Mouse (Mus musculus) mesoderm, embryonic 11.5 days (tissue): ENCODE results near the gene Mboat2.
A peak's percentile ranks its signal among the peaks of the same experiment; 100 is the strongest.

Source experiments
- DNase-seq: peaks from one replicate; pipeline ENCODE4 v3.0.0-alpha.2; 2012; ENCODE audit warnings: low read depth, low spot score

Mboat2 gene

GRCm38 (mm10) chr12:24860436-24860835, 29.8 kb downstream of the Mboat2 start:
- no peak for DNase-seq

- no peak for DNase-seq
Observed at GRCm38 (mm10) chr12:24863762-24864161, 33.1 kb downstream of the Mboat2 start.

GRCm38 (mm10) chr12:24866645-24867044, 36.0 kb downstream of the Mboat2 start:
- DNase-seq: no peak

GRCm38 (mm10) chr12:24868694-24869093, 38.0 kb downstream of the Mboat2 start:
- no peak for DNase-seq

- no peak for DNase-seq
Observed at GRCm38 (mm10) chr12:24869231-24869630, 38.6 kb downstream of the Mboat2 start.

GRCm38 (mm10) chr12:24870901-24871300, 40.2 kb downstream of the Mboat2 start:
- DNase-seq: peak; percentile 54

- no peak for DNase-seq
Observed at GRCm38 (mm10) chr12:24872264-24872663, 41.6 kb downstream of the Mboat2 start.

GRCm38 (mm10) chr12:24872689-24873088, 42.0 kb downstream of the Mboat2 start:
- DNase-seq: no peak

- no peak for DNase-seq
Observed at GRCm38 (mm10) chr12:24875908-24876307, 45.2 kb downstream of the Mboat2 start.

- no peak for DNase-seq
Observed at GRCm38 (mm10) chr12:24877231-24877630, 46.6 kb downstream of the Mboat2 start.

- DNase-seq: no peak
Observed at GRCm38 (mm10) chr12:24878090-24878489, 47.4 kb downstream of the Mboat2 start.

- DNase-seq: no peak
Observed at GRCm38 (mm10) chr12:24878735-24879362, 48.2 kb downstream of the Mboat2 start.

- DNase-seq: no peak
Observed at GRCm38 (mm10) chr12:24879613-24880029, 48.9 kb downstream of the Mboat2 start.

- DNase-seq: no peak
Observed at GRCm38 (mm10) chr12:24883279-24883678, 52.6 kb downstream of the Mboat2 start.

- no peak for DNase-seq
Observed at GRCm38 (mm10) chr12:24886800-24887199, 56.1 kb downstream of the Mboat2 start.

- DNase-seq: no peak
Observed at GRCm38 (mm10) chr12:24889371-24890051, 58.8 kb downstream of the Mboat2 start.

GRCm38 (mm10) chr12:24890158-24890557, 59.5 kb downstream of the Mboat2 start:
- no peak for DNase-seq

- DNase-seq: no peak
Observed at GRCm38 (mm10) chr12:24890684-24891459, 60.2 kb downstream of the Mboat2 start.

GRCm38 (mm10) chr12:24892536-24892935, 61.9 kb downstream of the Mboat2 start:
- DNase-seq: no peak

- DNase-seq: peak; percentile 83
Observed at GRCm38 (mm10) chr12:24893777-24894468, 63.2 kb downstream of the Mboat2 start.

- no peak for DNase-seq
Observed at GRCm38 (mm10) chr12:24895352-24895751, 64.7 kb downstream of the Mboat2 start.

- DNase-seq: no peak
Observed at GRCm38 (mm10) chr12:24897354-24897753, 66.7 kb downstream of the Mboat2 start.
